Comparison of ENCODE assay signal across 9 mouse cellular contexts in the genomic region with DNA sequence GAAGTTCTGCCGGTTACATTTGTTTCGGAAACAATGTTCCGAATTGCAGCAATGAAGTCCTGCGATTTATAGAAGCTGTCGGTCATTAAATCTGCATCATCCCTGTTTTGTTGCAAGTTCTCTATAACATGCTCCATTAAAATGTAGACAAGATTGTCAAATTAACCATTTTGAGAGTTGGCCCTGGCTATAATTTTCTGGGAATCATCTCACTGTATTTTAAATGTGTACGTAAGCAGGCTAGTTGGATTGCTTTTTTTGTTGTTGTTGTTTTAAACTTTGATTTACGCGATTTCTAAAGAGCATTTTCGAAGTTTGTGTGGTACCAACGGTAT. TPM values are rescaled to one million over a fixed set of nuclear protein-coding genes. Genes with fewer than 3 reads are reported as not detected.
DNase-seq lines count a peak whose midpoint lies in the region; ATAC-seq and TF ChIP-seq lines count a peak whose summit lies in the region.
"Had no signal": no experiment of that assay in that cellular context is flagged by ENCODE, and none has a peak within 500 bp of the region (broad histone marks: within the 10 kb centered on the region; RNA-seq: fewer than 3 reads in every experiment).

No protein-coding gene starts in this region.

- no peak for DNase-seq in heart, adult 9 months (ENCODE audit: low spot score in 2 of 2)
- DNase-seq in G1E (ENCODE audit: low spot score) = no peak
- no peak for DNase-seq in hindbrain, embryonic 11.5 days (ENCODE audit: low spot score)
- peak; percentile 93 for DNase-seq in midbrain, embryonic 11.5 days (ENCODE audit: low spot score, missing footprints)
- no peak for DNase-seq in c-Kit-positive CD71-positive TER-119-positive erythroid progenitor cells, embryonic 14.5 days (ENCODE audit: low spot score)
- no peak for DNase-seq in gastrocnemius, postnatal 10 days

- H3K4me2 ChIP-seq in heart, embryonic 16.5 days (ENCODE audit: low read depth, low read length) = peak overlapping the region; percentile 72
- H3K4me2 ChIP-seq in hindbrain, embryonic 11.5 days (replicated peaks; ENCODE audit: low read depth, low read length) = peak overlapping the region; percentile 52
- peak overlapping the region; percentile 57 for H3K4me2 ChIP-seq in midbrain, embryonic 11.5 days

- H3K27ac ChIP-seq in heart, embryonic 16.5 days (ENCODE audit: low read length) = peak overlapping the region; percentile 100
- peak overlapping the region; percentile 100 for H3K27ac ChIP-seq in hindbrain, embryonic 11.5 days (ENCODE audit: low read depth, low read length)
- H3K27ac ChIP-seq in midbrain, embryonic 11.5 days (ENCODE audit: low read depth, low read length) = peak overlapping the region; percentile 99

- no peaks in the 10 kb centered on the region for H3K27me3 ChIP-seq in heart, embryonic 16.5 days (ENCODE audit: control insufficient read depth, insufficient read depth, low read length)
- H3K27me3 ChIP-seq in G1E (ENCODE audit: insufficient read depth, low read length) = no peaks in the 10 kb centered on the region
- no peaks in the 10 kb centered on the region for H3K27me3 ChIP-seq in hindbrain, embryonic 11.5 days (ENCODE audit: control insufficient read depth, insufficient read depth, low read length)
- H3K27me3 ChIP-seq in midbrain, embryonic 11.5 days (ENCODE audit: control insufficient read depth, insufficient read depth, low read length) = no peaks in the 10 kb centered on the region
- H3K27me3 ChIP-seq: Patski had no signal

- ATAC-seq in heart, embryonic 16.5 days (replicated peaks; ENCODE audit: extremely low read depth, insufficient read depth, low FRiP score) = no peak
- ATAC-seq in G1E (ENCODE audit: extremely low read depth, insufficient number of reproducible peaks, low FRiP score, poor library complexity, severe bottlenecking) = no peak
- ATAC-seq in hindbrain, embryonic 11.5 days (ENCODE audit: low FRiP score) = no peak
- no peak for ATAC-seq in midbrain, embryonic 11.5 days (ENCODE audit: low FRiP score)
- no peak for ATAC-seq in megakaryocyte progenitor cell, adult 5-6 weeks (replicated peaks; ENCODE audit: poor library complexity)

- 0 out of 2 replicates have a peak, but pooled peaks cover 3% of the 10 kb centered on the region for H3K9me3 ChIP-seq in heart, embryonic 16.5 days (replicated peaks; ENCODE audit: control insufficient read depth, low read length)
- no peaks in the 10 kb centered on the region for H3K9me3 ChIP-seq in G1E (replicated peaks)
- H3K9me3 ChIP-seq in hindbrain, embryonic 11.5 days (ENCODE audit: control insufficient read depth, low read length) = no peaks in the 10 kb centered on the region
- H3K9me3 ChIP-seq in midbrain, embryonic 11.5 days (ENCODE audit: control insufficient read depth, low read length) = no peaks in the 10 kb centered on the region; the same call in 1 of the 2 replicates

- peaks cover 15% of the 10 kb centered on the region for H3K4me1 ChIP-seq in heart, embryonic 16.5 days (ENCODE audit: control insufficient read depth, insufficient read depth, low read length)
- peaks cover 4% of the 10 kb centered on the region for H3K4me1 ChIP-seq in G1E (ENCODE audit: insufficient read depth, low read depth, low read length)
- 0 out of 2 replicates have a peak, but pooled peaks cover 4% of the 10 kb centered on the region for H3K4me1 ChIP-seq in hindbrain, embryonic 11.5 days (replicated peaks; ENCODE audit: control insufficient read depth, insufficient read depth, low read length)
- H3K4me1 ChIP-seq in midbrain, embryonic 11.5 days (ENCODE audit: control insufficient read depth, insufficient read depth, low read length) = peaks cover 15% of the 10 kb centered on the region

- H3K36me3 ChIP-seq in heart, embryonic 16.5 days (ENCODE audit: control insufficient read depth, insufficient read depth) = peaks cover 5% of the 10 kb centered on the region
- no peaks in the 10 kb centered on the region for H3K36me3 ChIP-seq in G1E (replicated peaks)
- no peaks in the 10 kb centered on the region for H3K36me3 ChIP-seq in hindbrain, embryonic 11.5 days (ENCODE audit: control insufficient read depth, insufficient read depth, low read length)
- H3K36me3 ChIP-seq in midbrain, embryonic 11.5 days (ENCODE audit: control insufficient read depth, insufficient read depth, low read length) = 0 out of 2 replicates have a peak, but pooled peaks cover 2% of the 10 kb centered on the region

- H3K9ac ChIP-seq in heart, embryonic 16.5 days (ENCODE audit: low read length) = peak overlapping the region; percentile 99
- H3K9ac ChIP-seq in hindbrain, embryonic 11.5 days (ENCODE audit: low read depth, low read length) = peak overlapping the region; percentile 99
- H3K9ac ChIP-seq in midbrain, embryonic 11.5 days (ENCODE audit: low read length) = peak overlapping the region; percentile 100

- WGBS in heart, embryonic 16.5 days = 9% methylated on average over 10 of the region's 10 CpGs
- WGBS in hindbrain, embryonic 11.5 days = 17% methylated on average over 10 of the region's 10 CpGs
- 14% methylated on average over 10 of the region's 10 CpGs for WGBS in midbrain, embryonic 11.5 days

- TF ChIP-seq CTCF in G1E (IDR thresholded peaks at IDR 0.05; ENCODE audit: low read depth, low read length) = no peak

- H3K4me3 ChIP-seq in heart, embryonic 16.5 days (ENCODE audit: low read length) = peak overlapping the region; percentile 97
- H3K4me3 ChIP-seq in G1E (ENCODE audit: low read depth, low read length) = peak overlapping the region; percentile 98
- peak overlapping the region; percentile 72 for H3K4me3 ChIP-seq in hindbrain, embryonic 11.5 days (ENCODE audit: low read depth, low read length)
- H3K4me3 ChIP-seq in midbrain, embryonic 11.5 days (ENCODE audit: low read depth, low read length) = peak overlapping the region; percentile 99

RNA-seq across cellular contexts. Expression of a gene that starts 0.8 kb away (rescaled TPM):
- 38.1 and 39.9 TPM in 2 replicates for polyA plus RNA-seq in heart, embryonic 16.5 days (2015; fragmentation: Nextera tagmentation; extraction: Ambion mirVana)
- total RNA-seq in G1E (2014; fragmentation: Nextera tagmentation) = 419 and 485 TPM in 2 replicates
- 54.7 and 65.7 TPM in 2 replicates for total RNA-seq in G1E (2017)
- polyA plus RNA-seq in G1E (2012) = 9.5 and 9.9 TPM in 2 replicates
- polyA plus RNA-seq in hindbrain, embryonic 11.5 days (2014; fragmentation: Nextera tagmentation; extraction: Ambion mirVana) = 64.2 and 76.5 TPM in 2 replicates
- polyA plus RNA-seq in midbrain, embryonic 11.5 days (2014; fragmentation: Nextera tagmentation; extraction: Ambion mirVana) = 63.2 and 73.7 TPM in 2 replicates
- total RNA-seq in gastrocnemius, postnatal 10 days (2021) = 100 to 1,000 TPM; 268 to 288 TPM
- 157 and 168 TPM in 2 replicates for total RNA-seq in megakaryocyte progenitor cell, adult 5-6 weeks (2015)
- 53.9 and 58.1 TPM in 2 replicates for total RNA-seq in megakaryocyte progenitor cell, adult 5-6 weeks (2017)
